Mouse (Mus musculus) thymus, adult 2 months (tissue): ENCODE data around the gene Aifm3.

Source experiments
- CTCF ChIP-seq: fragments of 200-500 bp; IDR thresholded peaks from 2 replicates; pipeline ENCODE4 v1.5.1; 2012; ENCODE audit warnings: mild to moderate bottlenecking, control low read depth, low read length, moderate library complexity, borderline replicate concordance; ENCODE audit not compliant: control insufficient read depth, poor library complexity, insufficient read depth; ENCODE audit errors: extremely low read depth
- POLR2A ChIP-seq: fragments of 200-500 bp; IDR thresholded peaks from 2 replicates; pipeline ENCODE4 v1.6.1; 2012; ENCODE audit warnings: mild to moderate bottlenecking, low read length, control low read depth, moderate library complexity; ENCODE audit not compliant: control insufficient read depth, poor library complexity, insufficient read depth; ENCODE audit errors: extremely low read depth

DNA sequence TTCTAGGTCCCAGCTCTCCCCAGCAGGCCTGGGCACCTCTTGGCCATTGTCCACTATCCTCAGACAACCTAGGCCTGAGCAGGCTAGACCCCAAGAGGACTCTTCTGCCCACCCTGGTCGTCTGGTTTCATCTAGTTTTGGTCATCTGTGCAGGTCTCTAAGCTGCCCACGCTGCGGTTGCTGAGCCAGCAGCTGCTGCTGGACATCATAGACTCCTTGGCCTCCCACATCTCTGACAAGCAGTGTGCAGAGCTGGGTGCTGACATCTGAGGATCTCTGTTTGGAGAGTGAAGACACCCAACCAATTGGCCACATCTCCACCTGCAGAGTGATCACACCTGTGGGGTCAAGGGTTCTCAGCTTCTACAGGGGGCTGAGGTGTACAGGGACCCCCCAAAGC, 36.1 kb downstream of the Aifm3 start:
- TF ChIP-seq CTCF (no peak), POLR2A (no peak)
